Mouse (Mus musculus) small intestine, adult 2 months (tissue): ENCODE results near the gene Timp4.

Experiments
- CTCF ChIP-seq: fragments of 200-500 bp; IDR thresholded peaks from 2 replicates; pipeline ENCODE4 v1.5.1; 2012; ENCODE audit warnings: low read depth, mild to moderate bottlenecking, control low read depth, inconsistent platforms, low read length, moderate library complexity, mixed read lengths; ENCODE audit not compliant: insufficient replicate concordance, insufficient read length; ENCODE audit errors: extremely low read depth
- POLR2A ChIP-seq: fragments of 200-500 bp; IDR thresholded peaks from 2 replicates; pipeline ENCODE4 v1.6.1; 2012; ENCODE audit warnings: low read depth, mild to moderate bottlenecking, control low read depth, inconsistent platforms, low read length, moderate library complexity

- TF ChIP-seq CTCF (no peak), POLR2A (no peak)
These were observed 41.9 kb upstream of the Timp4 start for GRCm38 (mm10) chr6:115293877-115294276.
